Mouse (Mus musculus) CH12.LX (cell line): ENCODE results near the gene Rictor. TPM values are rescaled to one million over a fixed set of nuclear protein-coding genes. Genes with fewer than 3 reads are reported as not detected.
A peak's percentile ranks its signal among the peaks of the same experiment; 100 is the strongest.

Experiments
- DNase-seq: peaks from one replicate; pipeline ENCODE4 v3.0.0-alpha.2; 2013; ENCODE audit errors: extremely low read depth
- H3K27ac ChIP-seq: 2 replicates; pipeline ENCODE4 v1.5.1; 2012; ENCODE audit warnings: low read depth, mild to moderate bottlenecking, control low read depth, moderate library complexity; ENCODE audit not compliant: insufficient read depth
- H3K27me3 ChIP-seq: replicated peaks from 2 replicates; pipeline ENCODE3; 2012; ENCODE audit warnings: inconsistent platforms
- H3K36me3 ChIP-seq, 2 experiments: replicated peaks in 1 of 2; 2 replicates each; pipeline versions ENCODE3 to v1.6.1; 2012; ENCODE audit warnings: inconsistent platforms in 1 of 2, low read length in 1 of 2, mild to moderate bottlenecking in 1 of 2, mixed read lengths in 1 of 2, moderate library complexity in 1 of 2; ENCODE audit not compliant: control insufficient read depth in 1 of 2, insufficient read depth in 1 of 2
- H3K4me1 ChIP-seq, 2 experiments: 2 replicates each; pipeline ENCODE4 v1.6.1; 2012; ENCODE audit warnings: inconsistent platforms in 1 of 2, moderate library complexity in 1 of 2; ENCODE audit not compliant: insufficient read depth in 2 of 2, control insufficient read depth in 1 of 2
- H3K4me2 ChIP-seq: 2 replicates; pipeline ENCODE4 v1.6.1; 2012; ENCODE audit warnings: low read depth, mild to moderate bottlenecking, control low read depth; ENCODE audit not compliant: poor library complexity, insufficient read depth, severe bottlenecking
- H3K4me3 ChIP-seq, 3 experiments: fragments of 150-350 bp in 1 of 3; sonication (generic) in 1 of 3; replicated peaks in 1 of 3; 2 replicates each; pipeline versions ENCODE3 to v1.5.1; 2011 to 2012; ENCODE audit warnings: low read depth in 2 of 3, low read length in 2 of 3, mild to moderate bottlenecking in 2 of 3, moderate library complexity in 2 of 3, control low read depth in 1 of 3, improper control_type of control experiment in 1 of 3, inconsistent platforms in 1 of 3, mixed read lengths in 1 of 3; ENCODE audit not compliant: poor library complexity in 1 of 3
- H3K79me2 ChIP-seq: replicated peaks from 2 replicates; pipeline ENCODE4 v1.6.1; 2012; ENCODE audit warnings: mild to moderate bottlenecking, moderate library complexity; ENCODE audit not compliant: control insufficient read depth, poor library complexity, insufficient read depth, severe bottlenecking; ENCODE audit errors: extremely low read depth
- H3K9ac ChIP-seq: 2 replicates; pipeline ENCODE4 v1.6.1; 2012; ENCODE audit warnings: low read depth, mild to moderate bottlenecking, control low read depth, moderate library complexity; ENCODE audit not compliant: insufficient read depth
- H3K9me3 ChIP-seq: replicated peaks from 2 replicates; pipeline ENCODE3; 2012; ENCODE audit warnings: low read length, inconsistent platforms, mixed read lengths
- BHLHE40 ChIP-seq: IDR thresholded peaks from 2 replicates; pipeline ENCODE4 v1.6.1; 2011; ENCODE audit warnings: mild to moderate bottlenecking, low read depth, low read length, improper control_type of control experiment
- E2F4 ChIP-seq: IDR thresholded peaks from 2 replicates; pipeline ENCODE4 v1.6.1; 2011; ENCODE audit warnings: low read depth, low read length, improper control_type of control experiment; ENCODE audit not compliant: insufficient replicate concordance
- KAT2A ChIP-seq: IDR thresholded peaks from 2 replicates; pipeline ENCODE4 v1.6.1; 2012; ENCODE audit warnings: low read length, improper control_type of control experiment, inconsistent platforms; ENCODE audit not compliant: insufficient replicate concordance
- MAFK ChIP-seq: IDR thresholded peaks from 2 replicates; pipeline ENCODE4 v1.6.1; 2011; ENCODE audit warnings: low read length, improper control_type of control experiment; ENCODE audit not compliant: insufficient replicate concordance
- RCOR1 ChIP-seq: conservative IDR thresholded peaks from 2 replicates; pipeline ENCODE4 v1.6.1; 2012; ENCODE audit warnings: low read depth, mild to moderate bottlenecking, inconsistent platforms, low read length, improper control_type of control experiment
- SMC3 ChIP-seq: IDR thresholded peaks from 2 replicates; pipeline ENCODE4 v1.6.1; 2011; ENCODE audit warnings: low read depth, low read length, improper control_type of control experiment
- TBP ChIP-seq: conservative IDR thresholded peaks from 2 replicates; pipeline ENCODE4 v1.6.1; 2011; ENCODE audit warnings: low read depth, low read length, improper control_type of control experiment
- UBTF ChIP-seq: IDR thresholded peaks from 2 replicates; pipeline ENCODE4 v1.6.1; 2012; ENCODE audit warnings: low read depth, mild to moderate bottlenecking, inconsistent platforms, low read length, improper control_type of control experiment, moderate library complexity
- dilution Hi-C: fragments of 300-500 bp; cut with MboI; formaldehyde crosslinking; loops from 2 replicates; pipeline ENCODE4 v1.14.3; 2020; ENCODE audit warnings: low sequenced_read_pairs; ENCODE audit not compliant: extremely low pct_unique_long_range_greater_than_20kb, extremely low pct_ligation_motif_present
- in situ Hi-C: fragments of 300-500 bp; cut with MboI; formaldehyde crosslinking; loops from 3 replicates; pipeline ENCODE4 v1.14.3; 2019; ENCODE audit warnings: low sequenced_read_pairs, low pct_ligation_motif_present, low pct_unique_long_range_greater_than_20kb, mixed read lengths
- polyA plus RNA-seq: library from polyadenylated mRNA; unstranded; fragments of >175 nt; gene quantifications from 2 replicates; pipeline ENCODE4 v1.2.1, GENCODE M21; 2012; ENCODE audit warnings: low read depth; ENCODE audit not compliant: insufficient read length
- total RNA-seq, 2 experiments: library from RNA; depleted of rRNA; stranded (reverse); fragments of 300-350 nt in 1 of 2; fragments of >200 nt in 1 of 2; gene quantifications; 2 replicates each; pipeline ENCODE4 v1.2.3; 2012 to 2014

Gene Rictor
- total and polyA plus RNA-seq, 3 experiments = 7.1 to 8.0 (median 7.4) TPM

GRCm38 (mm10) chr15:6786212-6786611, 78.0 kb downstream of the Rictor start:
- Histone ChIP-seq H3K79me2 (no peaks in the 10 kb centered on the region), H3K4me2 (no peak overlapping the region), H3K4me3 (no peak overlapping the region), H3K9ac (no peak overlapping the region), H3K27ac (no peak overlapping the region), H3K27me3 (no peaks in the 10 kb centered on the region), H3K36me3 (peaks cover 59 to 87% of the 10 kb centered on the region in 2 experiments), H3K4me1 (no peaks in the 10 kb centered on the region), H3K9me3 (no peaks in the 10 kb centered on the region)
- dilution Hi-C loops = no loop called here
- in situ Hi-C loops = no loop called here
- DNase-seq = no peak
- TF ChIP-seq E2F4 = no peak
- TF ChIP-seq MAFK = peak; percentile 80

GRCm38 (mm10) chr15:6787236-6787635, 79.1 kb downstream of the Rictor start:
- in situ Hi-C loops (no loop called here), dilution Hi-C loops (no loop called here)
- Histone ChIP-seq H3K4me3 (no peak overlapping the region), H3K27me3 (no peaks in the 10 kb centered on the region), H3K79me2 (no peaks in the 10 kb centered on the region), H3K4me2 (no peak overlapping the region), H3K4me1 (no peaks in the 10 kb centered on the region), H3K36me3 (peaks cover 61 to 88% of the 10 kb centered on the region in 2 experiments), H3K27ac (no peak overlapping the region), H3K9ac (no peak overlapping the region), H3K9me3 (no peaks in the 10 kb centered on the region)
- no peak for DNase-seq
- TF ChIP-seq MAFK = no peak
- TF ChIP-seq UBTF = no peak
- no peak for TF ChIP-seq TBP

- no peak for DNase-seq
- H3K9me3 ChIP-seq = no peaks in the 10 kb centered on the region
- no peaks in the 10 kb centered on the region for H3K4me1 ChIP-seq
- dilution Hi-C loops (no loop called here), in situ Hi-C loops (no loop called here)
- H3K4me2 ChIP-seq = no peak overlapping the region
- TF ChIP-seq BHLHE40 = no peak
- TF ChIP-seq KAT2A = no peak
- TF ChIP-seq RCOR1 = no peak
- TF ChIP-seq SMC3 = no peak
- H3K27me3 ChIP-seq = no peaks in the 10 kb centered on the region
- no peak overlapping the region for H3K9ac ChIP-seq
- peaks cover 66 to 92% of the 10 kb centered on the region in 2 experiments for H3K36me3 ChIP-seq
- no peak overlapping the region for H3K4me3 ChIP-seq
- H3K79me2 ChIP-seq = no peaks in the 10 kb centered on the region
- H3K27ac ChIP-seq = no peak overlapping the region
These were observed 81.8 kb downstream of the Rictor start for GRCm38 (mm10) chr15:6790011-6790410.
